Mouse (Mus musculus) G1E (cell line): Measurements from ENCODE around the gene Xlr5b.
"Not testable (repeated sequence)": the region's sequence is repeated elsewhere in the genome, so short reads cannot be mapped to it uniquely, and the experiment has no call there.

Experiments
- CTCF ChIP-seq: IDR thresholded peaks from 2 replicates; pipeline ENCODE4 v1.5.1; 2012; ENCODE audit warnings: low read depth, low read length, inconsistent platforms, mixed read lengths
- GATA1 ChIP-seq: IDR thresholded peaks from 2 replicates; pipeline ENCODE4 v1.6.1; 2012; ENCODE audit warnings: borderline replicate concordance, low read length, inconsistent platforms, mixed read lengths
- POLR2AphosphoS5 ChIP-seq: IDR thresholded peaks from 2 replicates; pipeline ENCODE4 v1.6.1; 2012; ENCODE audit warnings: low read depth, low read length, inconsistent platforms; ENCODE audit not compliant: insufficient replicate concordance

DNA sequence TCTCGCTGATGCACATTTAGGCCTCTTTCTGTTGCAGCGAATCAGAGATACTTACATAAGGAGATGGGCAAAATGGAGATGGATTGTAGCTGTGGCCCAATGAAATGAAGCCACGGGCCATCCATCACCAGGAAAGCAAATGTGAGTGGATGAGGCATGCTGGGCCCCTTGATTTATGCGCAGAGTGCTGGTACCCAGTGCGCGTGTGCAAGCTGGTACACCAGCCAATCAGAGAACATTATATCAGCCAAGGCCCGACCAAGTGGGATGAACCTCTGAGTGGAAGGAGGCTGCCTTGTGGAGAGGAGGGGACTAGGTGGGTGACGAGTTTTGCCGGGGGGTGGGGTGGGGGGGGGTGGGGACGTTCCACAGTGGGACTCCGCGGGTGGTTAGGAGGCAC lies 43.3 kb downstream of the Xlr5b start, which contains the start of gene Xlr3b:
- TF ChIP-seq POLR2AphosphoS5, GATA1, CTCF: not testable (repeated sequence)
